Mouse (Mus musculus) left cerebral cortex, adult 11 months (tissue): ENCODE data around the gene Prr5.

ENCODE experiments used
- DNase-seq: peaks from one replicate; pipeline ENCODE4 v3.0.0; 2022; ENCODE audit warnings: low spot score

Prr5 gene

DNA sequence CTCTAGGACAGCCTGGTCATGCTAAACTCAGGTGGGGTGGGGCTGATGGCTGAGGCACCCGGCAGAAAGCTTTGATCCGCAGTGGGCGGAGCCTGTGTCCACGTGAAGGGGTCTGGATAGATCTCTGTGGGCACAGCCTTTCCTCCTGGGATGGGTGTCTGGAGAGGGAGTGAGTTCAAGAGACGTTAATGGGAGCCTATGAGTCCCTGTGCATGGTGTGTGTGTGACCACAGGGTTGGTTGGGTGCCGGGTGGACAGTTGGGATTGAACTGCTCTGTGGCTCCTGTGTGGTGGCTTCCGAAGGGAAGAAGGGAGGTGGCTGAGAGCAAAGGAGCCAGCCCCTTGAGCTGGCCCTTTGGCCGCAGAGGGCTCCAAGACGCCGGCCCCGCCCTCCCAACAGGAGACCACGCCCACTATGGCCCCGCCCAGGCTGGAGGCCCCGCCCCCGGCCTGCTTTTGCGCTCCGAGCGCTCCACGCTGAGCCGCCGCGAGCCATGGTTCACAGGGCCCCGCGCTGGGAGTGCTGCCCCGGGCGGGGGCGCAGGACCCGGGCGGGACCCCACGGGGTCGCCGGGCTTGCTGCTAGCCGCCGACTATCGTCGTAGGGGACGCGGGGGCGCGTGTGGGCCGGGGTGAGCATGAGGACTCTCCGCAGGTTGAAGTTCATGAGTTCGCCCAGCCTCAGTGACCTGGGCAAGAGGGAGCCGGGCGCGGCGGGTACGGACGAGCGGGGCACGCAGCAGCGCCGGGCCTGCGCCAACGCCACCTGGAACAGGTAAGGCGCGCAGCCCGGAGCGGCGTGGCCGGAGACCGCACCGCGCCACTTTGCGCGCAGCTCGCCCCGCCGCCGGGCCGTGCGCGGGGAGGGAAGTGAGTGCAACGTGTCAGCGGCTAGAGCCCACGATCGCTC, 11.4 kb downstream of the Prr5 start:
- DNase-seq = no peak

DNA sequence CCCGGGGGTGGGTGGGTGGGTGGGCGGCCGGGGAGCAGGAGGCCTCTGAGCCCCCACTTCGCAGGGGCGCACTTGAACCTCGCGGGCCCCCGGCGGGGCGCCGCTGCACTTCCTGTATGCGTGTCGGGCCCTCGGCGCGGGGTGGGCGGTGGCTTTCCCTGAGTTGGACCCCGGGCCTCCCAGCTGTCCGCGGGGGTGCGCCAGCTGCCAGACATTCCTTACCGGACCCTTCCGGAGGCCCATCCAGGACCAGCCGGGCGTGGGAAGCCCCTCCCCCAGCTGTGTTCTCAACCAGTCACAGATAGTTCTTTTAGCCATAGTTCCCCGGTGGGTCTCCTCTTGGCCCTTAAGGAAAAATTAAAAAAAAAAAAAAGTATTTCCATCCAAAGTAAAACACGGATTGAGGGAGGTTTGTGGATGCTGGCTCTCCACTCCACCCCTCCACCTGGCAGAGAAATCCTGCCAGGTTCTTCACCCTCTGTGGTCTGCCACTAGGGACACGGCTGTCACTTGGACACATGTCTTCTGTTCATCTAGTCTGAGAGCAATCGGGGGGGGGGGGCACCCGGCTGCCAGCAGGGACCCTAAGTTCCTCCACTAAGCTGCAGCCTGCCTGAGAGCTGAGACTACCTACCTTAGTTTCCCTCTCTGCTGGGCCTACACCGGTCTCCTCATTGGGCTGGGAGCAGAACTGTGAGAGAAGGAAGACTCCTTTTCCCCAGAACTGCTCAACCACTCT, 12.2 kb downstream of the Prr5 start:
- no peak for DNase-seq

DNA sequence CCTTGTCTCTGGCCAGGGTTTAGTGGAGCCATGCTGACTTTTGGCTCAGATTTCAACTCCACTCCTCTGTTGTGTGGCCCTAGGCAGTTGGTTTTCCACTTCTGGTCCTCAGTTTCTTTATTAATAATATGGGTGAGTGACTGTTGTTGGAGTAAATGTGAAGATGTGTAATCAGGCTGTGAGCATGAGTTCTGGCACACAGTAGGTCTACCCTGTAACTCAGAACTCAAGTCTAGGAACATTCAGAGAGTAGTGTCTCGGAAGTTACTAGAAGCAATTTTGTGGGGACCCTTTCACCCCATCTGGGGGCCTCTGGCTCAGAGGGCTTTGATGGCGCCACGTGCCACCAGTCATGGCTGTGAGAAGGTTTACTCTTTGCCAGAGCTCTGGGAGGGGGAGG, 12.8 kb downstream of the Prr5 start:
- no peak for DNase-seq

DNA sequence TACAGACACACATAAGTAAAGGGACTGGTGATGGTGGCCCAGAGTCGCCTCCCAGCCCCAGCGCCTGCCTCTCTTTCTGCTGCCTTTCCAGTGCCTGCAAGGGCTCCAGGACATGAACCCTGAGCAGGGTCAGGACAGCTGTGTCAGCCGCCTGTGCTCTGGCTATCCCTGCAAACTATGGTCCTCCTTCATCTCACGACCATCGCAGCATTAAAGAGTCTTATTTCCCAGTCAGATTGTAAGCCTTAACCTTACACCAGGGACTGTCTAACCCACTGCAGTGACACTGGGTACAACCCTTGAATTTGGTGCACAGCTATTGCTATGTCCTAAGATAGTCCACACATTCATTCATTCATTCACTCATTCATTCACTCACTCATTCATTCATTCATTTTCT, 13.4 kb downstream of the Prr5 start:
- no peak for DNase-seq

DNA sequence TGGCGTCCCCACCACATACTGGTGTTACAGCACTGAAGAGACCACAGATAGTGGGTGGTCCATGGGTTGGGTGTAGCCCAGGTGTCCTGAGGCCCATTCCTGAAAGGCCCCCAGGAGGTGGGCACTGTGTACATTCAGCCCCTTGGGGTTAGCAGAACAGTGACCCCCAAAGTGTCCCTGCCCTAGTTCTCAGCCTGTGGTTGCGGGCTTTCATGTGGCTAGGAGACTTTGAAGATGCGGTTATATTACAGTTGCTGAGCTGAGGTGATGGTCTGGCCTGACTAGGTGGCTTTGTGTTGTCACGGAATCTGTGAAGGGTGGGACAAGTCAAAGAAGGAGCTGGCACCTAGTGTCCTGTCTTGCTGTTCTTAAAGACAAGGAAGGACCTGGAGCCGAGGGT, 15.1 kb downstream of the Prr5 start:
- no peak for DNase-seq

DNA sequence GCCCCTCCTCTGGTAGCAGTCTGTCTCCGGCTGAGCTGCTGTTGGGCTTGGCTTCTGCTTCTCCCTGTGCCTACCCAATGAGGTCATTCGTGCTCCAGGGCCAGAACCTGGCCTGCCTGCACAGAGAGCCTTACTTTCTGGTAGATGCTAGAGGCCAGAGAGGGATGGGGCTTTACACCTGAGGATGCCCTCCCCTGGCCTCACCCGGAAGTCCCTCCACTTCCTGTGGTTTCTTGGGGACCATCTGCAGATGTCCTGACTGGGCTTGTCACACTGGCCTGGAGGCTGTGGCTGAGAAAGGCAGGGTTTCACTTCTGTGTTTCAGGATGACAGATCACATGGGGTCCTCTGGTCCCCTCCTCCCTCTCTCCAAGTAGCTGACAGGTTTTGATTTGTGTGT, 16.0 kb downstream of the Prr5 start:
- no peak for DNase-seq

DNA sequence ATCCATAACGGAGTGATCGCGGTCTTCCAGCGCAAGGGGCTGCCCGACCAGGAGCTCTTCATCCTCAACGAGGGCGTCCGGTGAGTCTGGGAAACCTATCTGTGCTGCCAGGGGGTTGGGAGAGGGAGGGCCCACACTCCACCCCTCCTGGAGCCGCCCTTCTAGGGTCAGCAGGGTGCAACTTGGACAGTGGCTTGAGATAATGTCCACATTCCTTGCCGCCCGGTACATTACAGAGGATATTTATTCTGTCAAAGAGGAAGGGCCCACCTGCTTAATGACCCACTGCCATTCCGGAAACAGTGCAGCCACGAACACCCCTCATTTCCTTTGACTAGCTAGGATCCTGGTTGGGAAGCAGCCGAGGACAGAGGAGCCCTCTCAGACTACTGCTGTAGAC, 18.5 kb downstream of the Prr5 start:
- DNase-seq = no peak

DNA sequence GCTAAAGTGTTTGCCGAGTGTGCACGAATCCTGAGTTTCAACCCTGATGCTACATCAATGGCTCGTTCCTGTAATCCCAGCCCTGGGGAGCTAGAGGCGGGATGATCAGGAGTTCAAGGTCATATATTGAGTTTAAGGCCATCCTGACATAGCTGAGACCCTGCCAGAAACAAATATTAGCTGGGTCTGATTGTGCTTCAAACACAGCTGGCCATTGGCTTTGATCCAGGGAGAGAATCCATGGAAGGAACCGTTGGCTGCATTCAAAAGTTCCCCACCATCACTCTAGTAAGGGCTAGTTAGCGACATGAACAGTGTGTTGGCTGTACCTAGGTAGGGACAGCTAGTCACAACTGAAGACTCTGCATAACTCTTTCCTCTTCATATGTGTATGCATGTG, 19.9 kb downstream of the Prr5 start:
- no peak for DNase-seq

DNA sequence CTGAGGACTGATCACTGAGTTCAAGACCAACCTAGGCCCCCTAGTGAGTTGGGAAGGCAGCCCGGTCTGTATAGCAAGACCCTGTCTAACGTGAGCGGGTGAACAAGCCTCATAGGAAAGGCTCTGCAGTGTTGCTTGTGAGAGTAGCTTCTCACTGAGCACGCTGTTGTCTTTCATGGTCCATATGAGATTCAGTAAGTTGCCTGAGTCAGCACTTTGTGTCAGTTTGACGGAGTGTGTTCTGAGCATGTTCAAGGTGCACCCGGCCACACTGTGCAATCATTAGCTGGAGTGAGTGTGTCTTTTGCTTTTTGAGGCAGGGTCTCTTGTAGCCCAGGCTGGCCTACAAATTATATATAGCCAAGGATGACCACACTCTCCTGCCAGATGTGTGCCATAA, 22.1 kb downstream of the Prr5 start:
- no peak for DNase-seq

DNA sequence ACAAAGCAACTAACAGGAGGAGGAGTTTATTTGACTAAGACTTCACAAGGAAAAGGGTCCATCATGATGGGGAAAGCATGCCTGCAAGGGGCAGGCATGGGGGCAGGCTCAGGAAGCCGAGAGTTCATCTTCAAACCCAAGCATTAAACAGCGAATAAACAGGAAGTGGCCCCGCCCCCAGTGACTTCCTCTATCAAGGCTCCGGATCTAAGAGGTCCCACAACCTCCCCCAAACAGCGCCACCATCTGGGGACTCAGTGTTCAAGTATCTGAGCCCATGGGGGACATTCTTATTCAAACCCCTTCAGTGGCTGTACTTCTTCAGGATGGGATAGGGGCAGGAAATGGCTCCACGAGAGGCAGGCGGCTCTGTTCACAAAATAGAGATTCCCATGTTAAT, 23.2 kb downstream of the Prr5 start:
- no peak for DNase-seq

DNA sequence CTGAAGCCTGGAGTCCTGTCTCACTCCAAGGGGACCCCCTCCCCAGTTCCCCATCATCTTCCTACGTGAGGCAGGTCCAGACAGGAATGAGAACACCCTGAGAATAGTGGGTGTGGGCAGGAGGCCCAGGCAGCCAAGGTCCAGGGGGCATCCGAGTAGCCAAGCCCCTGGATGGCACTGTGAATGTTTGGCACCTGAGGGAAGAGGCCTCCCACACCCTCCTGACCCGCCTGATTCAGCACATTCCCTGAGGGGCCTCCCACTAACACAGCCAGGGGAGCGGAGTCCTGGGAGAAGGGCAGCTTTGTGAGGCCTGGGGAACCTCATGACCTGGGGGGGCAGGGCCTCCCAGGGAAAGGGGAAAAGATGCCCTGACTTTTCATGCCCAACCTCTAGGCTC, 26.6 kb downstream of the Prr5 start:
- DNase-seq = no peak

DNA sequence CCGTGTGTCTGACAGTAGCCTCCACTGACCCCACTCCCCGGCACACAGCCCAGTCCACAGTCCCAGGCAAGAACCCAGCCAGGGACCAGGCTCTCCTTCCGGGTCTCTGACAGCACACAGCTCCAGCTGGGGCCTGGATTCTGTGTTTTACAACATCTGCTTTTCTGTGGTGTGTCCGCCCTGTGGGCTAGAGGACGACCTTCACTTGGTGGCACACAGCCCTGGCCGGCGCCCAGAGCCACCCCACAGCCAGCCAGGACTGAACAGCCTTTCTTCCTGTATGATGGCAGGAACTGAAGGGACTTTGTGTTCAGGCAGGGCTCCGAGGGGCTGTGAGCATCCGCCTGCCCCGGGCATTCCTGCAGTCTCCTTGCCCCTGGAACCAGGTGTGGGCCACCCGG, 28.2 kb downstream of the Prr5 start:
- no peak for DNase-seq

DNA sequence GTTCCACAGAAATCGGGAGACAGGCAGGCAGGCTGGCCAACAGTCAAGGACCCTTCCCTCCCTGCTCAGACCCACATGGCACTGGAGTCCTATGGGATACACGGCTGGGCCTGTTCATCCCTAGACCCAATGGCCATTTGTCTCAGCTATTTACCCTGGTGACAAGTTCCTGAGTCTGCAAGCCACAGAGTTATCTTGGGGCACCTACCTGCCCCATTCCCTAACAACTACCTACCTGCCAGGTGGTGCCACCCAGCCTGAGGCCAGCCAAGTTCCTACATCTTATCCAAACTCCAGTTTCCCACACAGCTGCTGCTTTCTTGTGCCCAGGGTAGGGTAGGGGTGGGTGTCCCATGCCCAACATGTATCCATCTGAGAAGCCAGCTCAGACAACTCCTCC, 28.8 kb downstream of the Prr5 start:
- DNase-seq = no peak

DNA sequence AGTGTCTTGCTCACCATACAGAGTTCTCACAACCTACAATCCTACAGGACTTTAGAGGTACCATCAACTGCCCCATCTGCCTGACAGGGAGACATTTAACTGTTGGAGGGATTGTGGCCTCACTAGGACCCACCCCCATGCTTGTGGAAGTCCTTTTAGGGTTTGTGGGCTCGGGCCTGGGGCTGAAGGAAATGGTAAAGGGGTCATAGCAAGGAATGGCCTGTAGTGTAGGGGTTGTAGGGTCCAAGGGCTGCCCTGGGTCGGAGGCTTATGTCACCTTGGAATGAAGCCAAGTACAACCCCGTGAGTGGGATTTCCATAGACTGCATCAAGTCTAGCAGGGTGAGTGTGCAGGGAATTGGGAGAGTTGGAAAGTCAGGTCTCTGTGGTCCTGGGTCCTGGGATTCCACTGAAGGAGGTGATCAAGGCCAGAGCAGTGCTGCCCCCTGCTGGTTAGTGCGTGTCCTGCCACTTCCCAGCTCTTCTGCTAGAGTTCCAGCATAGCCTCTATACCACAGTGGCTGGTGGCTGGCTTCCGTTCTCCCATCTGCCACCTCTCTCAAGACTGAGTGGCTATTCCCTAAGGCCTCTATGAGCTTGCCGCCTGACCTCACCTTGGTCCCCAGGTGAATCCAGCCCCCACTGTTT, 30.9 kb downstream of the Prr5 start:
- no peak for DNase-seq

DNA sequence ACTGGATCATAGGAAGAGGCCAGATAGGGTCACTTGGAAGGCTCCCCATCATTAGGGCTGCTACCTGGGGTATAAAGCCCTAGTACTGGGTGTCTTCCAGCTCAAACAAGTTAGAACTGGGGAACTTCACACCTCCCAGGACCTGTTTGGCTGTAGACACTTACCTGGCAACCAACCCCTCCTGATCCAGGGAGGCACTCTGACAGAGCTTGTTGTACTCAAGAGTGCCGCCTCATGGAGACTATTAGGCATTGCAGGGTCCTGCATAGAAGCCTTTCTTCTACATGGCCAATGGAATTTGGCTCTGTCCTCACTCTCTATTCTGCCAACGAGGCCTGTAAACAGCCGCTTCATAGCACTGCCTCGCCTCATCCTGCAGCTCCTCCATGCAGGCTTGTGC, 32.5 kb downstream of the Prr5 start:
- DNase-seq = no peak

DNA sequence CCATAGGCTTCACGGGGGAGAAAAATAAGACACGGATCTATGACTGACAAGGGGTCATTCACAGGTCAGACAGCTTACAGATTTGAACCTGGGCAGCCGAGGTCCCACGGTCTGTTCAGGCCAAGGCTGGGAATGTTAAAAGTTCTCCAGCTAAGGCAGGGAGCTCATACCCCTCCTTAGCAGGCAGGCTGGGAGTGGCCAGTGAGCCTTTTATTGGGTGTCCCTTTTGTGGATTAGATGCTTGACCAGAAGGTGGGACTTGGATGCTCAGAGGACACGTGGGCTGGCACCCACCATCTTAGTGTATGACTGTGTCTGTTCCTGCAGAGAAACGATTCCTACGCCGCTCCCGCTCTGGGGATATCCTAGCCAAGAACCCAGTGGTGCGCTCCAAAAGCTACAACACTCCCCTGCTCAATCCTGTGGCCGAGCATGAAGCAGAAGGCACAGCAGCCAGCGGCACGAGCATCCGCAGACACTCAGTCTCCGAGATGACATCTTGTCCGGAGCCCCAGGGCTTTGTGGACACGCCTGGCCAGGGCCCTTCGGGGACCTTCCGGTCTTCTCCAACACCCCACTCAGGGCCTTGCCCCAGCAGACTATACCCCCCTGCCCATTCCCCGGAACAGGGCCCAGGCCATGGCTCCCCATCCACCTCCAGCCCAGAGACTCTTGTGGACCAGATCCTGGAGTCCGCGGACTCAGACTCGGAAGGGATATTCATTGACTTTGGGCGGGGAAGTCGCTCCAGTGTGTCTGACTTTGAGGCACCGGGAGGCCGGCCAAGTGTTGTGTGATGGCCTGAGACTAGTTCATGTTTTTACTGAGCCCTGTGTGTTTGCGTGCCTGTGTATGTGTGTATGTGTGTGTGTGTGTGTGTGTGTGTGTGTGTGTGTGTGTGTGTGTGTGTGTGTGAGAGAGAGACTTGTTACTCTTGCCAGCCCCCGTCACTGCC, 33.2 kb downstream of the Prr5 start:
- DNase-seq = no peak

DNA sequence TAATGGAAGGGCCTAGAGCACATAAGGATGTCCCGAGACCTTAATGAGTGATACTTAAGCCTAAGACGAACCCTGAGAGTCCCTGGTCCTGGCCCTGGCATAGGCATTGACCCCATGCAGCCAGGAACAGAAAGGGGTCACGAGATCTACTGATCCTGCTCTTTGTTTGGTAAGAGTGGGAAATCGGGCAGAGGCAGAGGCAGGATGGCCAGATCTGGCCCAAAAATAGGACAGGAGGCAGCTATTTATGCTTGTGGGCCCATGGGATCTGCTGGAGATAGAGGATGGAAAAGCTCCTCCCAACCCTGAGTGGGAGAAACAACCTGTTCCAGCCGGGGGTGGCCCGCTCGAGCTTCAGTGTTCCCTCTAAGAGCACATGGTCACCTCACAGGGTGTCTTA, 34.6 kb downstream of the Prr5 start:
- DNase-seq = no peak

DNA sequence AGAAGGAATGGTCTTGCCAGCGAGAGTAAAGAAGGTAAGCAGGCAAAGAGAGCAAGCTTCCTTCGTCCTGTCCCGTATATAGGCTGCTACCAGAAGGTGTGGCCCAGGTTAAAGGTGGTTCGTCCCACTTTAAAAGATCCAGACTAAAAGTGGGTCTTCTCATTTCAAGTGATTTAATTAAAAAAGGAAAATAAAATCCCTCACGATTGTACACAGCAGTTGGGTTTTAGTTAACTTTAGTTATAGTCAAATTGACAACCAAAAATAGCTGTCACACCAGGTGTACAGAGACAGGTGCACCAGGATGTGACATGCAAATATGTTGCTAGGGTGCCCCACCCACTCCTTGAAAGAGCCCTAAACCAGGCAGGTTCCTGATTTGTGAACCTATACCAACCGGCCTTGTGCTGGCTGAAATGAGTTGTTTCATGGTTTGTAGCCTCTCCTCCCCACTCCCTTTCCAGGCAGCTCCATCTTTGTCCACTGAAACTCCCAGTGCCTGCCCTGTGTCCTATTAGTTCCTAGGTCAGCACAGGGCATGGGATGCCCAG, 36.0 kb downstream of the Prr5 start:
- DNase-seq = no peak

DNA sequence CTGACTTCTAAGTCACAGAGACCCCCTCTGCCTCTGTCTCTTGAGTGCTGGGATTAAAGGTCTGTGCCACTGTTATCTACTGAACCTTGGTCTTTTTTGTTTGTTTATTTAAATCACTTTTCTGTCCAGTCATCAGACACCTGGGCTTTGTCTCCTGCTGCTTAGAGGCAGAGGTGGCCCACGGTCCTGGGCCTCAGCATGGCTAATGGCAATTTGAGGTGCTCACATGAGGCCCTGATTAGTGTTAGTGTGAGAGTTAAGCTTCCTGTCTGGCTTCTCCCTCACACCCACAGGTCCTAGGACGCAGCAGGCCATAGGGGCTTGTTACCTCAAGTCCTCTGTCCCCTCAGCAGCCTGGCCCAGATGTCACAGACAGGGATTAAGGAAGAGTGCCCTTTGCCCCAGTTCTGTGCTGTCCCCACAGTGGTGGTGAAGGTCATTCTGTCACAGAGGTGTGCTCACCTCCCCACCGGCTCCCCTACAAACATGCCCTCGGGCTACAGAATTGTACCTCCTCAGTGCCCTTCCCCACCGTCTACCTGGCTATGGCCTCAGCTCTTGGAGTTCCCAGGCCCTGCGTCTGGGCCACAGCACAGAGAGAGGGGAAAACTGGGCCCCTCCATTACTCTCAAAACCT, 37.7 kb downstream of the Prr5 start:
- no peak for DNase-seq

DNA sequence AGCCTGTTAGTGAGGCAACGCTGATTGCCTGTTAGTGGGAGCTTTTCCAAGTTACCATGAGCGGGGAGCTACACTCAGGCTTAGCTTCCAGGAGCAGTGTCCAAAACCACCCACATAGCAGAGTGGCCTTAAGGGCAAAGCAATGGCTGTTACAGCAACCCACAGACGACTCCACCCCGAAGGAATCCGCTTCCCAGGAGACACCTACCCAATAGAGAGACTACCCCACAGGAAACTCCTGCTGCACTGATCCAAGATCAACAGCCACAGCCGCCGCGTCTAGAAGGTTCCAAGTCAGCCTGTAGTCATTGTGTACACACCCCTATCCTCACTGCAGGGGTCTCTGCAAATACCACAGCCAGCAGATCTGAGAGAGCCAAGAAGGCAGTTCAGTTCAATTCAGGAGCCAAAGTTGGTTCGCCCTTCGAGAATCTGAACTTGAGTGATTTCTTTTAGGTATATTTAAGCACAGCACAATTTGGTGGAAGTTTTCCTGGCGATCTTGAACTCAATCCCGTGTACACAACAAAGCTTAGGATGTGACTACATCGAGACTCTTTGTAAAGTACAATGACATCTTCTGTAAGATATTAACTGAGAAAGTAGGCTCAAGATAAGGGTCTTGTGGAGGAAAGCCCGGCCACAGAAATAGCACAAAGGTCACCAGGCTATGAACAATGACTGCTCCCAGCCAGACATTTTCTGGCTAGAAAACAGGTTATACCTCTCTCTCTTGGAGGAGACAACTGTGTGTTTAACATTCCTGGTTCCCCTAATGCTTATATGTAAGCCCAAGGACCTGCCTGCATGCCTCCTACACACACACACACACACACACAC, 43.4 kb downstream of the Prr5 start:
- DNase-seq = no peak
